Comparison of ENCODE assay signal across 27 mouse cellular contexts in the genomic region with DNA sequence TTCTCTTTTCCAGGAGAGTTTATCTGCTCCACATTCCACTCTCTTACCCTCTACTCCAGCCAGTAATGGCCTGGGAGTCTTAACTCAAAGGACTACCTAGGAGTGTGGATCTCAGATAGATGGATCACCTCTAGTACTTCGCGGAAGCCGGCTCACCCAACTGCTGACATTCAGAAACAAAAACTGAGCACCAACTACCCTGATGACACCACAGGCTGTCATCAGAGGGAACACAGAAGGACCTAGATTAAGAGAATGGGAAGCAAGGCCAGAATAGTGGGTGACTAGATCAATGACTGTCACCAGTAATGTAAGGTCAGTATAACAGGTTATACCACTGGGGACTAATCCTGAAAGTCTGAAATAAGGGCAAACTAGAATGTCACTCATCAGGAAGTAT.
"Had no signal": no experiment of that assay in that cellular context is flagged by ENCODE, and none has a peak within 500 bp of the region (broad histone marks: within the 10 kb centered on the region; RNA-seq: fewer than 3 reads in every experiment).

No protein-coding gene starts in this region.

- H3K9ac ChIP-seq: heart, embryonic 13.5 days; heart, embryonic 15.5 days; hindbrain, embryonic 12.5 days; hindbrain, embryonic 14.5 days; intestine, embryonic 15.5 days; limb, embryonic 12.5 days; liver, embryonic 13.5 days had no signal

- DNase-seq: gastrocnemius, adult 2 months; gastrocnemius, postnatal 10 days; gastrocnemius, postnatal 25 days; heart, adult 2 months; heart, postnatal 4 days; kidney, adult 18-20 months; kidney, adult 8-10 months; kidney, postnatal 10 days; kidney, postnatal 25 days; kidney, postnatal 4 days; liver; liver, embryonic 13.5 days had no signal

- H3K27me3 ChIP-seq: heart, embryonic 15.5 days; hindbrain, embryonic 12.5 days; intestine, embryonic 15.5 days; liver, embryonic 13.5 days had no signal

- H3K4me2 ChIP-seq: heart, embryonic 11.5 days; heart, embryonic 13.5 days; heart, embryonic 15.5 days; hindbrain, embryonic 12.5 days; hindbrain, embryonic 14.5 days; intestine, embryonic 15.5 days; limb, embryonic 12.5 days; liver, embryonic 11.5 days; liver, embryonic 13.5 days had no signal

- ATAC-seq: hindbrain, embryonic 16.5 days; inflammation-experienced regulatory T-cells, adult 6 months; intestine, embryonic 15.5 days; intestine, postnatal 0 days had no signal

- H3K27ac ChIP-seq: heart, adult 2 months; heart, embryonic 13.5 days; heart, embryonic 15.5 days; hindbrain, embryonic 10.5 days; hindbrain, embryonic 12.5 days; hindbrain, embryonic 14.5 days; intestine, embryonic 15.5 days; layer of hippocampus, adult 2 months; left cerebral cortex, adult 2 months; limb, embryonic 10.5 days; limb, embryonic 12.5 days; liver, embryonic 13.5 days had no signal

- H3K4me3 ChIP-seq: gastrocnemius, adult 2 months; heart, adult 2 months; heart, embryonic 13.5 days; heart, embryonic 15.5 days; hindbrain, embryonic 10.5 days; hindbrain, embryonic 12.5 days; intestine, embryonic 15.5 days; layer of hippocampus, adult 2 months; left cerebral cortex, adult 2 months; limb, embryonic 10.5 days; limb, embryonic 12.5 days; liver, embryonic 13.5 days had no signal

- H3K9me3 ChIP-seq: heart, embryonic 13.5 days; heart, embryonic 15.5 days; hindbrain, embryonic 10.5 days; hindbrain, embryonic 12.5 days; intestine, embryonic 15.5 days; limb, embryonic 10.5 days; limb, embryonic 12.5 days; liver, embryonic 13.5 days had no signal

- H3K36me3 ChIP-seq: heart, embryonic 13.5 days; heart, embryonic 15.5 days; hindbrain, embryonic 10.5 days; hindbrain, embryonic 12.5 days; intestine, embryonic 15.5 days; limb, embryonic 10.5 days; limb, embryonic 12.5 days; liver, embryonic 13.5 days had no signal
